Mouse (Mus musculus) kidney, postnatal 14 days (tissue): ENCODE results near the gene Il11ra1.
"Not testable (repeated sequence)": the region's sequence is repeated elsewhere in the genome, so short reads cannot be mapped to it uniquely, and the experiment has no call there.

Source experiments
- DNase-seq: peaks from one replicate; pipeline ENCODE4 v3.0.0; 2022; ENCODE audit warnings: mixed read lengths

The Il11ra1 gene

GRCm38 (mm10) chr4:41756440-41756839 is 56.7 kb downstream of the Il11ra1 start:
- DNase-seq, result no peak

GRCm38 (mm10) chr4:41757321-41757720 is 57.5 kb downstream of the Il11ra1 start:
- DNase-seq, result peak; percentile 41

- peak; percentile 67 for DNase-seq
Measured at GRCm38 (mm10) chr4:41758021-41758420, 58.2 kb downstream of the Il11ra1 start.

- DNase-seq, result no peak
Measured at GRCm38 (mm10) chr4:41758701-41759100, 58.9 kb downstream of the Il11ra1 start.

GRCm38 (mm10) chr4:41759206-41759605 is 59.4 kb downstream of the Il11ra1 start:
- peak; percentile 90 for DNase-seq

- no peak for DNase-seq
Measured at GRCm38 (mm10) chr4:41759656-41760287, 60.0 kb downstream of the Il11ra1 start.

- DNase-seq, result peak; percentile 96
Measured at GRCm38 (mm10) chr4:41760288-41760721, 60.5 kb downstream of the Il11ra1 start.

- DNase-seq, result no peak
Measured at GRCm38 (mm10) chr4:41760911-41761310, 61.1 kb downstream of the Il11ra1 start.

- DNase-seq, result no peak
Measured at GRCm38 (mm10) chr4:41761680-41762079, 61.9 kb downstream of the Il11ra1 start.

GRCm38 (mm10) chr4:41762099-41762687 is 62.4 kb downstream of the Il11ra1 start:
- peak; percentile 40 for DNase-seq

- DNase-seq, result peak; percentile 50
Measured at GRCm38 (mm10) chr4:41762688-41763114, 62.9 kb downstream of the Il11ra1 start.

- not testable (repeated sequence) for DNase-seq
Measured at GRCm38 (mm10) chr4:41763176-41763575, 63.4 kb downstream of the Il11ra1 start.

- not testable (repeated sequence) for DNase-seq
Measured at GRCm38 (mm10) chr4:41767301-41767700, 67.5 kb downstream of the Il11ra1 start.

- not testable (repeated sequence) for DNase-seq
Measured at GRCm38 (mm10) chr4:41772946-41773345, 73.2 kb downstream of the Il11ra1 start.

GRCm38 (mm10) chr4:41773502-41773901 is 73.7 kb downstream of the Il11ra1 start:
- peak; percentile 89 for DNase-seq

- peak; percentile 88 for DNase-seq
Measured at GRCm38 (mm10) chr4:41774002-41774401, 74.2 kb downstream of the Il11ra1 start, which contains the start of gene Ccl27a. TSS of gene Ccl27a (minus strand) at chr4:41774247.

- not testable (repeated sequence) for DNase-seq
Measured at GRCm38 (mm10) chr4:41774506-41774905, 74.7 kb downstream of the Il11ra1 start.

GRCm38 (mm10) chr4:41775840-41776239 is 76.1 kb downstream of the Il11ra1 start:
- not testable (repeated sequence) for DNase-seq

- DNase-seq, result not testable (repeated sequence)
Measured at GRCm38 (mm10) chr4:41781271-41781670, 81.5 kb downstream of the Il11ra1 start.

- DNase-seq, result not testable (repeated sequence)
Measured at GRCm38 (mm10) chr4:41781748-41782485, 82.1 kb downstream of the Il11ra1 start.

GRCm38 (mm10) chr4:41782711-41783110 is 82.9 kb downstream of the Il11ra1 start:
- not testable (repeated sequence) for DNase-seq

- not testable (repeated sequence) for DNase-seq
Measured at GRCm38 (mm10) chr4:41783197-41783596, 83.4 kb downstream of the Il11ra1 start.
